Mouse (Mus musculus) spleen, postnatal 10 days (tissue): ENCODE measurements around the gene Atp13a1.

Experiments
- DNase-seq, 2 experiments: peaks; one replicate each; pipeline ENCODE4 v3.0.0; 2021 to 2022; ENCODE audit warnings: low spot score in 2 of 2

The Atp13a1 gene

DNA sequence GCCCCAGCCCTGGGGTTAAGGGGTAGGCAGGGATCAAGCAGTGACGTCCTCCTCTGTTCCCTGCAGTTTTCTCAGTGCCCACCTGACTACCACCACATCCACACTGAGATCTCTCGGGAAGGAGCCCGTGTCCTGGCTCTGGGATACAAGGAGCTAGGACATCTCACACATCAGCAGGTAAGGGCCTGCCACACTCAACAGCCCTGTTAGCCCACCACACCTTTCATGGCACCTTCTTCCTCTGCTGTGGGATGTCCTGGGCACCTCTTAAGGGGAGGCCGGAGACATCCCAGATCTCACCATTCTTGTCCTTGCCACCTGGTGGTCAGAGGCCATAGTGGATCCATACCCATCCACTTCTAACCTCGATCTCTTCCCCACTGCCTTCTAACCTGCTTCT is 9.0 kb downstream of the Atp13a1 start:
- peak in 1 of 2 experiments; percentile 12 for DNase-seq

DNA sequence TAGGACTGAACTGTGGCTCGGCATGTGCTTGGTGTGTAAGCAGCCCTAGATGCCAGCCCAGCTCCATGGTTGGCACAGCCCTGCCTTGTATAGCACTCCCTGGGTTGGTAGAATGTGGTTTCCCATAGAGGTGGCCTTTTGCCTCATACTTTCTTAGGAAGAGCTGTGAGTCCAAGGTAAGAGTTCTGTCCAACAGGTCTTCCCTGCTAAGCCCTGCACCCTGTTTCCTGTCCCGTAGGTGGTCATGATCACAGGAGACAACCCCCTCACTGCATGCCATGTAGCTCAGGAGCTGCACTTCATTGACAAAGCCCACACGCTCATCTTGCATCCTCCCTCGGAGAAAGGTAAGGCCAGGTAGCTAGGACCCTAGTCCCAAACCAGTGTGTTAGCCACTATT is 10.8 kb downstream of the Atp13a1 start:
- DNase-seq = peak in 1 of 2 experiments; percentile 6

- peak in 1 of 2 experiments; percentile 6 for DNase-seq
Observed at GRCm38 (mm10) chr8:69802216-69802615, 11.3 kb downstream of the Atp13a1 start.

GRCm38 (mm10) chr8:69803366-69803765 is 12.4 kb downstream of the Atp13a1 start:
- DNase-seq = peak in 1 of 2 experiments; percentile 13

GRCm38 (mm10) chr8:69804537-69804936 is 13.6 kb downstream of the Atp13a1 start:
- DNase-seq = peak in 1 of 2 experiments; percentile 6

GRCm38 (mm10) chr8:69805086-69805485 is 14.1 kb downstream of the Atp13a1 start:
- peak in 1 of 2 experiments; percentile 12 for DNase-seq

DNA sequence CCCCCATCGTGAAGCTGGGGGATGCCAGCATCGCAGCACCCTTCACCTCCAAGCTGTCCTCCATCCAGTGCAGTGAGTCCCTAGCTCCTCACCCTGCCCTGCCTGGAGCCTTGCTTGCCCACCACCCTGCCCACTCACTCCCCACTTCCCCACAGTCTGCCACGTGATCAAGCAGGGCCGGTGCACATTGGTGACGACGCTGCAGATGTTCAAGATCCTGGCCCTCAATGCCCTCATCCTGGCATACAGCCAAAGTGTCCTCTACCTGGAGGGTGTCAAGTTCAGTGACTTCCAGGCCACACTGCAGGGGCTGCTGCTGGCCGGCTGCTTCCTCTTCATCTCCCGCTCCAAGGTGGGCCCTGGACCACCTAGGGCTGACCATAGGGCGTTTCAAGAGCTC is 14.5 kb downstream of the Atp13a1 start:
- DNase-seq = peak in 1 of 2 experiments; percentile 13

GRCm38 (mm10) chr8:69807236-69807635 is 16.3 kb downstream of the Atp13a1 start:
- DNase-seq = peak in 1 of 2 experiments; percentile 13

- DNase-seq = peak; percentile 78 to 92
Observed at GRCm38 (mm10) chr8:69808094-69808863, 17.3 kb downstream of the Atp13a1 start, which contains the start of gene Gmip. Gmip (plus strand) TSS chr8:69808679.

DNA sequence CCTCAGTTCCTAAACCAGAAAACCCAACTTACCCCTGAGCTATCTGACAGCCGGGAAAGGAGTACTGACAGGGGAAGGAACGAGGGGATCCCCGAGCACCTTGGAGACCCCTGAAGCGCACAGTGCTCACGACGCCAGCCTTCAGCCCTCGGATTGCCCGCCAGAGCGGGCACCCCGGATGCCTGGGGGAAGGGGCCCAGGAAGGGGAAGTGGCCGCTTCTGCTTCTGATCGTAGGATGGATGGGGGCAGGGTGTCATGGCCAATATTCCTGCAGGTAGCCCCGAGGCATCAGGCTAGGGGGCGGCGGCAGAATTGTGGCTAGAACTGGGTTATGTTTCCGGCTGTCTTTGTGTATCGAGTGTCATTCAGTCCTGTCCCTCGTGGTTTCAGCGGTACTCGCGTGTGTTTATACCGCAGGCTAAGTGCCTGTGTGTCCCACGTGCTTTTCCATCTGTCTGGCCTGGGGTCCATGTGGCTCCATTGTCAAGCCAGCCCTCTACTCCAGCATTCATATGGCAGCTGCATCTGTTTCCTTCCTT is 18.0 kb downstream of the Atp13a1 start:
- peak; percentile 40 to 68 for DNase-seq

GRCm38 (mm10) chr8:69809820-69810219 is 18.9 kb downstream of the Atp13a1 start:
- no peak for DNase-seq

DNA sequence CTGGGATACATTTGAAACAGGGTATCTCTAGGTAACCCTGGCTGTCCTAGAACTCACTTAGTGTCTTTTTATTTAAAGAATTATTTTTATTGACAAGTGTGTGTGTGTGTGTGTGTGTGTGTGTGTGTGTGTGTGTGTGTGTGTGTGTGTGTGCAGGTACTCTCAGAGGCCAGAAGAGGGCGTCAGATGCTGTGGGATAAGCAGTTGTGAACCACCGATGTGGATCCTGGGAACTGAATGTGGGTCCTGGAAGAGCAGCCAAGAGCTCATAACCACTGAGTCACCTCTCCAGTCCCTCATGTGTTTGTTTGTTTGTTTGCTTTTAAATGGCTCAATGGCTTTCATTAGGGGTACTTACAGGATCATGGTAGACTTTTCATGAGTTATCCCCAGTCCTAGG is 23.9 kb downstream of the Atp13a1 start:
- DNase-seq = no peak

DNA sequence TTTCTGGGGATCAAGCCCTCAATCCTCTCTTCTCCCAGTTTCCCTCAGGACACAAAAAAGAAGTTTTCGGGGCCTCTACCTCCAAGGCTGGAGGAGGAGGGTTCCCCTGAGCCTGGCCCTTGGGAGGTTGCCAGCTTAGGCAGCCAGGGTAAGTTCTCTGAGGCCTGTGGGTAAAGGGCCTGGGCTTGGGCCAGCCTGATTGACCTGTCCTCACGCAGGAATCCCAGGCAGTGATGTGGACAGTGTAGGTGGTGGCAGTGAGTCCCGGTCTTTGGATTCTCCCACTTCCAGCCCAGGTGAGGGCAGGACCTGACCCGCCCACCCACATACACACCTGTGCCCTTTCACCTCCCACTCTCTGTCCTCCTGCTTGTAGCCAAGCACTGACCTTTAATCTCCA is 24.4 kb downstream of the Atp13a1 start:
- DNase-seq = no peak

DNA sequence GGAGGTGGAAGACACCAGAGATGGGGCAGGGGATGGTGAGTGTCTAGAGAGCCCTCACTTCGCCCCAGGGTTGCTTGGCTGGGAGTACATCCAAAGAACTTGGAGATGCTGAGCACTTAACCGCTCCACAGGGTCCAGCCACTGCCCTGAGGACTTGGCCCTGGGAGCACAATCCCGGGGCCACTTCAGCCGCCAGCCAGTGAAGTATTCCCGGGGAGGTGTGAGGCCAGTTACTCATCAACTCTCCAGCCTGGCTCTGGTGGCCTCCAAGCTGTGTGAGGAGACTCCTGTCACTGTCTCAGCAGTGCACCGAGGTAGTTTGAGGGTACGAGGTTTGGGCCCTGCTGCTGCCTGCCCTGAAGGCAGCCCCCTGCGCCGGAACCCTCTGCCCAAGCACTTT is 29.5 kb downstream of the Atp13a1 start:
- no peak for DNase-seq

GRCm38 (mm10) chr8:69821971-69822385 is 31.0 kb downstream of the Atp13a1 start:
- no peak for DNase-seq

- peak; percentile 22 to 61 for DNase-seq
Observed at GRCm38 (mm10) chr8:69822386-69823191, 31.6 kb downstream of the Atp13a1 start, which contains the start of gene Lpar2. Lpar2 (plus strand) TSS chr8:69822429.

GRCm38 (mm10) chr8:69826371-69826770 is 35.4 kb downstream of the Atp13a1 start:
- DNase-seq = no peak

DNA sequence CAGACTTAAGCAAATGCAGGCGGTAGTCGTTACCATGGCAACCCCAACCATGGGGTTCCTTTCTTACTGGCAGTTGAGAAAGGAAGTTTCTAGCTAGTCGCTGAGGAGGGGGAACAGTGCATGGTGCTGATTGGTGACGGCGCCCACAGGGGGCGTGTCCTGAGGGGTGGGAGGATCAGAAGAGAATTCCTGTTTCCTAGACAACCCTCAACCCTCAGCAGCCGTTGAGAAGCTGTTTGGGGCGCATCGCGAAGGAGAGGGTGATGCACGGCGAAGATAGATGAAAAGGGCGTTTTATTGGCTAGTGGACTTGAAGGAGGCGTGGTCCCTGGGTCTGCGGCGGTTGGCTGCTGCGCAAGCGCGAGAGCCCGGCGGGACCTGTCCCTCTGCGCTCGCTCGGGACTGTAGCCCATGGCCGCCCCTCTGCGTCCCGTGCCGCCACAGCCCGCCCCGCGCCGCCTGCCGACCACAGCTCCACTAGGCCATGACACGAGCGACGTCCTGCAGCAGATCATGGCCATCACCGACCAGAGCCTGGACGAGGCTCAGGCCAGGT is 41.4 kb downstream of the Atp13a1 start, which contains the start of gene Pbx4:
TSS of gene Pbx4 (plus strand) at position 194 of the 556 bp plus-strand sequence.
- DNase-seq = peak; percentile 74 to 86

DNA sequence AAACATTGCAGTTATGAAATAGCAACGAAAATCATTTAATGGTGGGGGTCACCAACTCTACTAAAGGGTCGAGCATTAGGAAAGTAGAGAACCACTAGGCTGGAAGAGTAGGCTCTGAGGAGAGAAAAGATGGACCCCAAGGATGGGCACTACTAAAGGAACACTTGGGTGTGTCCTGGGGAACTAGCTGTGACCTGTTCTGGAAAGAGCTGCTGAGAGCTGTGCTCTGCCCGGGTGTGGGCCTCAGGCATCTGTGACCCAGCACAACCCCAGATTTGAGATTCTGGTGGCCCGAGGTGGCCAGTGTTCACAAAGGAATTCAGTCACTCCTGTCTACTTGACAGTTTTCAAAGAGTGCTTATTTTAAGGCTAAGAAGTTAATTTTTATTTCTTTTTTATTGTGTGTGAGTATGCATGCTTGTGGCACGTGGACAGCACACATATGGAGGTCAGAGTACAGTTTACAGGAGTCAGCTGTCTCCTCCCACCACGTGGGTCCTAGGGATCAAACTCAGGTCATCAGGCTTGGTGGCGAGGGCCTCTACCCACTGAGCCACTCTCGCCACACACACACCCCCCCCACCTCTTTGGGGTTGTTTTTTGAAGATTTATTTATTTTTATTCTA is 46.2 kb downstream of the Atp13a1 start:
- no peak for DNase-seq

DNA sequence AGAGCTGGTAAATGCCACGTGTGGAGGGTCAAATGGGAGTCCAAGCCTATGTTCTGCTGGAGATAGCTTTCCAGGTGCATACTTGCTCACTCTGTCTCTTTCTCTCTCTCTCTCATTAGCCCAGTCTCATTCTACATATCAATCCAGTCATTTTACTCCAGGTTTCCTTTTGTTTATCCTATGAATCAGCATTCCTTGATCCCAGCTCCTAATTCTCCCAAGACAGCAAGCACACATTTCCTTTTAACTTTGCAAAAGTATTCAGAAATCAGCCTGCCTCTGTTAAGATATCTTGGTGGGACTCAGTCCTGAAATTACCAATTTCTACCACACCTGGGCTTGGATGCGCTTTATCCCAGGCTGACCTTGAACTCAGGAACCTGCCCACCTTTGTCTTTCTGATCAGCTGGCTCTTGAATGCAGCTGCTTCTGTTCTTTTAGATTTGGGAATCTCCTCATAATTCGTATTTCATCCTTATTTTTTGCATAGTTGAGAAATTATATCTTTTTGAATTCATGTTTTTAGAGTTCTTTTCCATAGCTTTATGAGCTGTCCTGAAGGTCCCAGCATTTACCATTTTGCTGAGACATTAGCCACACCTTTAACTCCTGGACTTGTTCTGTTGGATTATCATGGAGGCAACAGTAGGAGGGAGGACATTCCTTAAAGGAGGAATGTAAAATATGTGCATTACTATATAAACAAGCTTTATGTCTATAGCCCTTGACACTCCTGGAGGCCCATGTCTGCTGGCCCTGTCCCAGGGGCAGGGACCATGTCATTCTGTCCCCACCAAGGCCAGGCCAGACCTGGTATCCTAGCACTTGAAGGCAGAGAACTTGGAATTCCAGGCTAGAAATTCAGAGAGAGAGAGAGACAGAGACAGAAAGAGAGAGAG is 56.5 kb downstream of the Atp13a1 start:
- no peak for DNase-seq
